8 mouse cellular contexts compared by ENCODE assay signal in genomic region chr11:119238305-119238721, GRCm38 (mm10). TPM values are rescaled to one million over a fixed set of nuclear protein-coding genes. Genes with fewer than 3 reads are reported as not detected.
A peak's percentile ranks its signal among the peaks of the same experiment; 100 is the strongest.
DNase-seq lines count a peak whose midpoint lies in the region; ATAC-seq and TF ChIP-seq lines count a peak whose summit lies in the region.

No protein-coding gene starts in this region.

- intact Hi-C loops in left cerebral cortex, adult 2 months (cut with DNase I) = no loop called here
- intact Hi-C loops in left cerebral cortex, postnatal 14 days (cut with DNase I) = no loop called here
- intact Hi-C loops in heart, postnatal 36 days (cut with DNase I) = no loop called here

- WGBS in embryonic facial prominence, embryonic 12.5 days = 18% methylated on average over 11 of the region's 11 CpGs
- 12% methylated on average over 11 of the region's 11 CpGs for WGBS in limb, embryonic 10.5 days
- WGBS in stomach, embryonic 14.5 days = 3% methylated on average over 11 of the region's 11 CpGs

- H3K4me2 ChIP-seq in embryonic facial prominence, embryonic 12.5 days (replicated peaks) = peak overlapping the region; percentile 47
- peak overlapping the region; percentile 56 for H3K4me2 ChIP-seq in stomach, embryonic 14.5 days (replicated peaks; ENCODE audit: low read depth, low read length)

- 0 out of 2 replicates have a peak, but pooled peaks cover 3% of the 10 kb centered on the region for H3K36me3 ChIP-seq in embryonic facial prominence, embryonic 12.5 days
- peaks cover 38% of the 10 kb centered on the region for H3K36me3 ChIP-seq in limb, embryonic 10.5 days
- no peaks in the 10 kb centered on the region for H3K36me3 ChIP-seq in stomach, embryonic 14.5 days (ENCODE audit: control insufficient read depth, insufficient read depth, low read length)

- peak; percentile 13; the same call in 1 of the 2 replicates for ATAC-seq in embryonic facial prominence, embryonic 12.5 days (ENCODE audit: insufficient number of reproducible peaks, insufficient read depth, low FRiP score, low TSS enrichment)
- peak; percentile 70; the same call in 1 of the 2 replicates for ATAC-seq in stomach, embryonic 14.5 days (ENCODE audit: insufficient number of reproducible peaks, insufficient read depth, low FRiP score, low read depth)

- H3K27ac ChIP-seq in left cerebral cortex, adult 2 months = no peak overlapping the region
- H3K27ac ChIP-seq in embryonic facial prominence, embryonic 12.5 days = no peak overlapping the region
- peak overlapping the region; percentile 48 for H3K27ac ChIP-seq in limb, embryonic 10.5 days
- no peak overlapping the region for H3K27ac ChIP-seq in stomach, embryonic 14.5 days (ENCODE audit: low read length)

- H3K4me1 ChIP-seq in embryonic facial prominence, embryonic 12.5 days = peaks cover 10% of the 10 kb centered on the region; the same call in 1 of the 2 replicates
- H3K4me1 ChIP-seq in limb, embryonic 10.5 days = peaks cover 28% of the 10 kb centered on the region
- H3K4me1 ChIP-seq in stomach, embryonic 14.5 days (ENCODE audit: control insufficient read depth, insufficient read depth, low read length) = peaks cover 7% of the 10 kb centered on the region; the same call in 1 of the 2 replicates

- H3K4me3 ChIP-seq in left cerebral cortex, adult 2 months = peak overlapping the region; percentile 17
- H3K4me3 ChIP-seq in embryonic facial prominence, embryonic 12.5 days = peak overlapping the region; percentile 19
- H3K4me3 ChIP-seq in limb, embryonic 10.5 days = peak overlapping the region; percentile 37
- H3K4me3 ChIP-seq in stomach, embryonic 14.5 days (ENCODE audit: low read depth, low read length) = peak overlapping the region; percentile 19

- no peak for TF ChIP-seq CTCF in left cerebral cortex, adult 2 months (IDR thresholded peaks at IDR 0.05)

- H3K9me3 ChIP-seq in embryonic facial prominence, embryonic 12.5 days = no peaks in the 10 kb centered on the region
- H3K9me3 ChIP-seq in limb, embryonic 10.5 days (replicated peaks) = no peaks in the 10 kb centered on the region
- no peaks in the 10 kb centered on the region for H3K9me3 ChIP-seq in stomach, embryonic 14.5 days (ENCODE audit: control insufficient read depth, low read depth, low read length)

- no peak for DNase-seq in left cerebral cortex, adult 2 months (ENCODE audit: extremely low spot score in 1 of 2, low spot score in 2 of 2)
- DNase-seq in left cerebral cortex, postnatal 14 days (ENCODE audit: low spot score in 2 of 2) = no peak
- DNase-seq in heart, postnatal 36 days = peak; percentile 50 to 57
- DNase-seq in limb, embryonic 10.5 days (ENCODE audit: low spot score) = peak; percentile 53
- peak; percentile 64 for DNase-seq in mesoderm, embryonic 11.5 days (ENCODE audit: low read depth, low spot score)
- no peak for DNase-seq in right cerebral cortex, postnatal 14 days

- H3K27me3 ChIP-seq in embryonic facial prominence, embryonic 12.5 days = no peaks in the 10 kb centered on the region
- no peaks in the 10 kb centered on the region for H3K27me3 ChIP-seq in limb, embryonic 10.5 days (ENCODE audit: low read depth, poor library complexity, severe bottlenecking)
- H3K27me3 ChIP-seq in stomach, embryonic 14.5 days (ENCODE audit: control insufficient read depth, insufficient read depth, low read length) = no peaks in the 10 kb centered on the region

- no peak overlapping the region for H3K9ac ChIP-seq in embryonic facial prominence, embryonic 12.5 days
- H3K9ac ChIP-seq in stomach, embryonic 14.5 days (replicated peaks; ENCODE audit: low read depth, low read length) = no peak overlapping the region

RNA-seq across cellular contexts. Expression of gene Ccdc40, which starts 9.9 kb away (rescaled TPM):
- total RNA-seq in left cerebral cortex, adult 2 months (2021) = 1 to 10 TPM; 1.3 to 1.5 TPM
- 1 to 10 TPM; 1.1 to 1.8 TPM for total RNA-seq in left cerebral cortex, postnatal 14 days (2021)
- 10.5 and 11.6 TPM in 2 replicates for polyA plus RNA-seq in embryonic facial prominence, embryonic 12.5 days (2016; fragmentation: Nextera tagmentation; extraction: Ambion mirVana)
- under 1 TPM in 1 of 2 experiments, not detected in 1; 0.38 TPM for total RNA-seq in heart, postnatal 36 days (2021)
- polyA plus RNA-seq in limb, embryonic 10.5 days (2016; fragmentation: Nextera tagmentation; extraction: Ambion mirVana) = 9.8 and 12.8 TPM in 2 replicates
- polyA plus RNA-seq in stomach, embryonic 14.5 days (2014; fragmentation: Nextera tagmentation; extraction: Ambion mirVana) = 4.1 and 4.3 TPM in 2 replicates

RNA-seq across cellular contexts. Expression of gene Tbc1d16, which starts 10.0 kb away (rescaled TPM):
- 10 to 100 TPM; 25.2 to 34.6 TPM for total RNA-seq in left cerebral cortex, adult 2 months (2021)
- total RNA-seq in left cerebral cortex, postnatal 14 days (2021) = 10 to 100 TPM; 51.3 to 56.4 TPM
- polyA plus RNA-seq in embryonic facial prominence, embryonic 12.5 days (2016; fragmentation: Nextera tagmentation; extraction: Ambion mirVana) = 20.3 and 20.9 TPM in 2 replicates
- 10 to 100 TPM; 57.7 to 67.8 TPM for total RNA-seq in heart, postnatal 36 days (2021)
- polyA plus RNA-seq in limb, embryonic 10.5 days (2016; fragmentation: Nextera tagmentation; extraction: Ambion mirVana) = 19.6 and 20.2 TPM in 2 replicates
- 14.8 and 15.9 TPM in 2 replicates for polyA plus RNA-seq in stomach, embryonic 14.5 days (2014; fragmentation: Nextera tagmentation; extraction: Ambion mirVana)

RNA-seq across cellular contexts. Expression of gene Gaa, which starts 29.4 kb away (rescaled TPM):
- 100 to 1,000 TPM; 241 to 268 TPM for total RNA-seq in left cerebral cortex, adult 2 months (2021)
- total RNA-seq in left cerebral cortex, postnatal 14 days (2021) = 100 to 1,000 TPM; 142 to 157 TPM
- polyA plus RNA-seq in embryonic facial prominence, embryonic 12.5 days (2016; fragmentation: Nextera tagmentation; extraction: Ambion mirVana) = 54.1 and 57.6 TPM in 2 replicates
- total RNA-seq in heart, postnatal 36 days (2021) = 10 to 100 TPM; 79.4 to 86.8 TPM
- polyA plus RNA-seq in limb, embryonic 10.5 days (2016; fragmentation: Nextera tagmentation; extraction: Ambion mirVana) = 23.4 and 27.8 TPM in 2 replicates
- 50.3 and 55.8 TPM in 2 replicates for polyA plus RNA-seq in stomach, embryonic 14.5 days (2014; fragmentation: Nextera tagmentation; extraction: Ambion mirVana)

Comparison
In these comparisons a context has a peak if more than half of its experiments do, and no peak if none do; other contexts are left out.
1. DNase-seq: peak in heart, postnatal 36 days (2 of 2), limb, embryonic 10.5 days (single experiment) and mesoderm, embryonic 11.5 days (single experiment); none in left cerebral cortex, adult 2 months (0 of 2), left cerebral cortex, postnatal 14 days (0 of 2) and right cerebral cortex, postnatal 14 days (single experiment).
2. Peak in every context shown above with its lines, with median percentiles within 50 percentile points of each other: H3K4me3 ChIP-seq.